Mouse (Mus musculus) heart, embryonic 10.5 days (tissue): Measurements from ENCODE around the gene Dennd1a. TPM values are rescaled to one million over a fixed set of nuclear protein-coding genes. Genes with fewer than 3 reads are reported as not detected.

ENCODE experiments used
- DNase-seq: peaks from one replicate; pipeline ENCODE4 v3.0.0-alpha.2; 2017; ENCODE audit warnings: low spot score
- H3K27ac ChIP-seq: fragments of 300-500 bp; sonication (generic); 2 replicates; pipeline ENCODE4 v1.5.1; 2016; ENCODE audit warnings: mild to moderate bottlenecking
- H3K27me3 ChIP-seq: fragments of 300-500 bp; sonication (generic); 2 replicates; pipeline ENCODE4 v1.6.1; 2016; ENCODE audit warnings: mild to moderate bottlenecking; ENCODE audit not compliant: poor library complexity, insufficient read depth, severe bottlenecking
- H3K36me3 ChIP-seq: fragments of 300-500 bp; sonication (generic); 2 replicates; pipeline ENCODE4 v1.6.1; 2016; ENCODE audit warnings: mild to moderate bottlenecking, moderate library complexity
- H3K4me1 ChIP-seq: fragments of 300-500 bp; sonication (generic); 2 replicates; pipeline ENCODE4 v1.6.1; 2016; ENCODE audit warnings: mild to moderate bottlenecking
- H3K4me3 ChIP-seq: fragments of 300-500 bp; sonication (generic); 2 replicates; pipeline ENCODE4 v1.5.1; 2016; ENCODE audit warnings: mild to moderate bottlenecking, moderate library complexity
- H3K9me3 ChIP-seq: fragments of 300-500 bp; sonication (generic); 2 replicates; pipeline ENCODE4 v1.6.1; 2016; ENCODE audit warnings: mild to moderate bottlenecking, moderate library complexity
- WGBS: fragments of 180-500 bp; shearing (Covaris S2); methylation state at CpG from one replicate; pipeline ENCODE4 v1.1.7; 2016; 5-methylcytosine and 5-hydroxymethylcytosine counted together
- microRNA-seq: library from miRNA; unstranded; fragments of <30 nt; microRNA quantifications from one replicate; pipeline ENCODE4, GENCODE M21; 2017
- polyA plus RNA-seq: library from polyadenylated mRNA; unstranded; fragments of >200 nt; fragmentation: Nextera tagmentation; extraction: Ambion mirVana; gene quantifications from 2 replicates; pipeline ENCODE4 v1.2.1, GENCODE M21; 2016

Gene Dennd1a
- polyA plus RNA-seq, 1 experiment from 2014 or later, result 14.8 TPM

GRCm38 (mm10) chr2:37756220-37756930 is 530.8 kb downstream of the Dennd1a start:
- H3K4me3 ChIP-seq, result no peak overlapping the region
- H3K9me3 ChIP-seq, result no peaks in the 10 kb centered on the region
- H3K27ac ChIP-seq, result no peak overlapping the region
- DNase-seq, result no peak
- 84% methylated on average over 2 of the region's 2 CpGs for WGBS
- no peaks in the 10 kb centered on the region for H3K36me3 ChIP-seq
- peaks cover 28% of the 10 kb centered on the region for H3K4me1 ChIP-seq
- peaks cover 20% of the 10 kb centered on the region; the same call in 1 of the 2 replicates for H3K27me3 ChIP-seq

GRCm38 (mm10) chr2:37751114-37751513 is 536.1 kb downstream of the Dennd1a start:
- Histone ChIP-seq H3K27me3 (peaks cover 20% of the 10 kb centered on the region; the same call in 1 of the 2 replicates), H3K27ac (no peak overlapping the region), H3K9me3 (no peaks in the 10 kb centered on the region), H3K4me1 (peaks cover 12% of the 10 kb centered on the region), H3K4me3 (no peak overlapping the region), H3K36me3 (no peaks in the 10 kb centered on the region)
- DNase-seq, result no peak
- 82% methylated on average over 1 of the region's 1 CpGs for WGBS

GRCm38 (mm10) chr2:37749323-37749722 is 537.9 kb downstream of the Dennd1a start:
- Histone ChIP-seq H3K27me3 (peaks cover 7% of the 10 kb centered on the region; the same call in 1 of the 2 replicates), H3K9me3 (no peaks in the 10 kb centered on the region), H3K4me3 (no peak overlapping the region), H3K36me3 (no peaks in the 10 kb centered on the region), H3K4me1 (peaks cover 12% of the 10 kb centered on the region), H3K27ac (no peak overlapping the region)
- no peak for DNase-seq
- WGBS, result 47% methylated on average over 6 of the region's 6 CpGs

Small RNA genes within 50 kb of the gene (microRNA-seq; reads per million reads assigned to microRNA genes)
- not detected for gene Gm44455

Other genes starting within 250 kb of the Dennd1a start
- gene Lhx2, start 51.9 kb upstream of the Dennd1a start, polyA plus RNA-seq, result 0.58 and 6.0 TPM in 2 replicates
- gene Nek6, start 224.3 kb upstream of the Dennd1a start, polyA plus RNA-seq, result 74.7 and 90.1 TPM in 2 replicates